Mouse (Mus musculus) testis, adult 2 months (tissue): Measurements from ENCODE around the gene Nab2. TPM values are rescaled to one million over a fixed set of nuclear protein-coding genes. Genes with fewer than 3 reads are reported as not detected.

Experiments used
- H3K27ac ChIP-seq: fragments of 200-500 bp; 2 replicates; pipeline ENCODE4 v1.5.1; 2012; ENCODE audit warnings: low read depth, low read length; ENCODE audit not compliant: control insufficient read depth, insufficient read depth
- H3K27me3 ChIP-seq: fragments of 200-500 bp; 2 replicates; pipeline ENCODE4 v1.6.1; 2012; ENCODE audit warnings: mild to moderate bottlenecking, low read length, moderate library complexity; ENCODE audit not compliant: control insufficient read depth, insufficient read depth
- H3K36me3 ChIP-seq: fragments of 200-500 bp; 2 replicates; pipeline ENCODE4 v1.6.1; 2012; ENCODE audit warnings: mild to moderate bottlenecking, low read length; ENCODE audit not compliant: control insufficient read depth, insufficient read depth
- H3K4me1 ChIP-seq: fragments of 200-500 bp; 2 replicates; pipeline ENCODE4 v1.6.1; 2012; ENCODE audit warnings: low read length; ENCODE audit not compliant: control insufficient read depth, insufficient read depth
- H3K4me3 ChIP-seq: fragments of 200-500 bp; 2 replicates; pipeline ENCODE4 v1.5.1; 2012; ENCODE audit warnings: low read depth, mild to moderate bottlenecking, low read length, moderate library complexity, mixed read lengths; ENCODE audit not compliant: control insufficient read depth
- CTCF ChIP-seq: fragments of 200-500 bp; IDR thresholded peaks from 2 replicates; pipeline ENCODE4 v1.5.1; 2012; ENCODE audit warnings: low read depth, mild to moderate bottlenecking, inconsistent platforms, low read length, moderate library complexity; ENCODE audit not compliant: control insufficient read depth, insufficient read depth, insufficient replicate concordance
- POLR2A ChIP-seq: fragments of 200-500 bp; IDR thresholded peaks from 2 replicates; pipeline ENCODE4 v1.6.1; 2012; ENCODE audit warnings: low read depth, mild to moderate bottlenecking, inconsistent platforms, low read length, moderate library complexity; ENCODE audit not compliant: control insufficient read depth
- polyA plus RNA-seq: library from polyadenylated mRNA; depleted of rRNA; stranded (reverse); fragments of >200 nt; gene quantifications from 2 replicates; pipeline ENCODE4 v1.2.3, GENCODE M21; 2012

Nab2 gene
- polyA plus RNA-seq, 1 experiment, result 24.6 TPM

DNA sequence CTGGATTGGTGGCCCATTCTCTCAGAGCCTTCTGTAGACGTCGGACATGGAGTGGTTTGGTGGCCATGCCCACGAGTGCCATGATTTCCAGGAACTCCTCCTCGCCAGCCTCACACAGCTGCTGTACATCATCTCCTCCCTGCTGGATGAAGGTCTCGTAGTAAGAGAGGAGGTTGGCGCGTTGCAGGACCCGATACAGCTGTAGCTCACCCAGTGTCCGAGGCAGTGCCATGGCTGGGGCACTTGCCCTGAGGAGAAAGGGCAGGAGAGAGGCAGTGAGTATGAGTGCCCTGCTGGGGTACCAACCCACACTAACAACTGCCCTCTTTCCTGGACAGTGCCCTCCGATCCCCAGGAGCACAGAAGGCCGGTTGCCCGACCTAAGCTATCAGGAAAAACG is 3.5 kb downstream of the Nab2 start:
- Histone ChIP-seq H3K36me3 (no peaks in the 10 kb centered on the region), H3K4me3 (peak overlapping the region; percentile 93; the same call in 1 of the 2 replicates), H3K4me1 (peaks cover 32% of the 10 kb centered on the region), H3K27ac (no peak overlapping the region), H3K27me3 (no peaks in the 10 kb centered on the region)
- TF ChIP-seq CTCF (no peak), POLR2A (no peak)

DNA sequence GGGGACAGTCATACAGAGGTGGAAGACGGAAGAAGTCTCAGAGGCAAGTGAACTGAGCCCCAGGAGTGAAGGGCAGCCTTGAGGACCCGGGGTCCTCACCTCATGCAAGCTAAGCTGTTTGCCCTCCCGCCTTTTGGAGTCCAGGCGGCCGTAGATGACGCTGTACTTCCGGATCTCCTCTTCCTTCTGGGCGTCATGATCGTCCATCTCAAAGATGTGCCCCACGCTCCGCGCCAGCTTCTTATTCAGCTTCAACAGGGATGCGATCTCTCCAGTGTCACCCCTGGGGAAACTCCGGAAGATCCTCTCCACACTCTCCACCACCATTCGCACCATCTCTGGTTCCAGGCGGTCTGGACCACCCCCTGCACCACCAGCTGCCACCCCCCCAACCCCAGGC is 4.2 kb downstream of the Nab2 start:
- H3K4me1 ChIP-seq, result peaks cover 26% of the 10 kb centered on the region
- no peaks in the 10 kb centered on the region for H3K36me3 ChIP-seq
- no peak overlapping the region for H3K27ac ChIP-seq
- H3K27me3 ChIP-seq, result no peaks in the 10 kb centered on the region
- no peak for TF ChIP-seq CTCF
- no peak for TF ChIP-seq POLR2A
- no peak overlapping the region for H3K4me3 ChIP-seq

DNA sequence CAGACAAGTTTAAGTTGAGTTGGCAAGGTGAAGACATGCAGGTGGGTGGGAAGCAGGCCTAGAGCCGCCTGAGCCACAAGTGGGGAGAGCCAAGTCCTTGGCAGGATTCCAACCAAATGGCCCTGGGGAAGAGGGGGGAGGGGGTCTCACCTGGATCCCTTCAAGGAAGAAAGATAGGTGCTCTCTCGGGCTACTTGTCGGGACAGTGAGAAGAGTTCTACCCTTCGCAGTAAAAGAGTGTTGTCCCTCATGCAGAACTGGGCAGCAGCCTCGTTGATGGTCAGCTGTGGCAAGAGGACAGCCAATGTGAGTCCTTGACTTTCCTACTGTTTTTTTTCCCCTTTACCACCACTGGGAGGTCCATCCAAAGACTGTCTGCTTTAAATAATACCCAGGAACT is 4.8 kb downstream of the Nab2 start:
- no peak overlapping the region for H3K27ac ChIP-seq
- H3K4me3 ChIP-seq, result no peak overlapping the region
- TF ChIP-seq CTCF (no peak), POLR2A (no peak)
- H3K4me1 ChIP-seq, result peaks cover 21% of the 10 kb centered on the region
- no peaks in the 10 kb centered on the region for H3K36me3 ChIP-seq
- no peaks in the 10 kb centered on the region for H3K27me3 ChIP-seq

DNA sequence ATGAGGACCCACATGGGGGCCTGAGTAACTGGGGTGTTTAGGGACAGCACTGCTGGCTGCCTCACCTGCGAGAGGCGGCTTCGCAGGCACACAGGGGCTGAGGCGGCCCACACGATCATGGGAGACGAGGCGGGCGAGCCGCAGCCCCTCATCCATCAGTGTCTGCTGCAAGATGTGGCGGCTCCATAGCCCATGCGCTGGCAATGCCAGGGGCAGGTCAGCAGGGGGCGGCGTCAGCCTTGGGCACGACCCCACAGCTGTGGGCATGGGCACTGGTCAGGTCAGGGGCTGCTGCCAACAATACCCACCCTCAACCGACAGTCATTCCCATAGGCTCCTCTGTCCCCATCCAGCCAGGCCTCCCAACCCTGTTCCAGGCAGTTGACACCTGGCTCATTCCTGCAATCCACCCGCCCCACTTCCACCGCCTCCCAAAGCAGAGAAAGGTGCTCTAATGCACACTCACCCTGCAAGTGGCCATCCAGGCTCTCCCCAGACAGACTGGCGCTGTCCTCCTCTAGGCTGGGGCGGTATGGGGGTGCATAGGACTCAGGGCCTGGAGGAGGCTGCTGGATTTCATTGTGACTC is 5.6 kb downstream of the Nab2 start:
- no peak overlapping the region for H3K4me3 ChIP-seq
- TF ChIP-seq CTCF (no peak), POLR2A (no peak)
- peaks cover 26% of the 10 kb centered on the region for H3K4me1 ChIP-seq
- no peaks in the 10 kb centered on the region for H3K27me3 ChIP-seq
- H3K36me3 ChIP-seq, result no peaks in the 10 kb centered on the region
- no peak overlapping the region for H3K27ac ChIP-seq

DNA sequence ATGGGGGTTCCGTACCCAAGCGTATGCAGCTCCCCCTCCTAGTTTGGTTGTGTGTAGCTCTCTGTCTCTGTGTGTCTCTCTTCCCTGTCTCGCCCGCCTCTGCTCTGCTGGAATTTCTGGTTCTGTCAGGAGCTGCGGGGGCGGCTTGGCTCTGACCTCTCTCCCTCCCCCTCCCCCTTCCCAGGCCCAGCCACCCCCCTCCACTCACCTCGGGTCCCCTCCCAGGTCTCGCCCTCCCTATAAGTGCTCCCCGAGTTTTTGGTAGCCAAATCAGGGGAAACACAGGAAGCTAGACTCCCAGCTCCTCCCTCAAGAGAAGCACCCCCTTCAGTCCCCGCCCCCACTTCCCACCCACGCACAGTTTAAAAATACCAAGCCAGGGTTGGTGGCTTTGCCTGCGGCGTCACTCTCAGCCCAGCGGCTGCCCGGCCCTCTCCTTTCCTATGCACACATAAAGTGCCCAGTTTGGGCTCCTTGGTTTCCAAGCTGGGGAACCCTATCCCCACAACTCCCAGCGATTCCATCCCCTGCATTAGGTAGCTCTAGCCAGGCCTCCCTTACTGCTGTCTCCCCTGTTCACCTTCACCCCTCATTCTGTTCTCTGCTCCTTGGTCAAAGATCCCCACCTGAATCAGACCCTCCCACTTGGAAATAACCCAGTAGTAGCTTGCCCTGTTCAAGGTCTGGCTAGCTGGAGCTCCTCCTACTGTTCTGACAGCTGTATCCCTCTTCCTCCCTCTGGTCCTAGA is 6.3 kb downstream of the Nab2 start:
- peaks cover 23% of the 10 kb centered on the region for H3K4me1 ChIP-seq
- H3K36me3 ChIP-seq, result no peaks in the 10 kb centered on the region
- TF ChIP-seq POLR2A (no peak), CTCF (no peak)
- H3K27ac ChIP-seq, result peak overlapping the region; percentile 32; the same call in 1 of the 2 replicates
- H3K27me3 ChIP-seq, result no peaks in the 10 kb centered on the region
- H3K4me3 ChIP-seq, result no peak overlapping the region

DNA sequence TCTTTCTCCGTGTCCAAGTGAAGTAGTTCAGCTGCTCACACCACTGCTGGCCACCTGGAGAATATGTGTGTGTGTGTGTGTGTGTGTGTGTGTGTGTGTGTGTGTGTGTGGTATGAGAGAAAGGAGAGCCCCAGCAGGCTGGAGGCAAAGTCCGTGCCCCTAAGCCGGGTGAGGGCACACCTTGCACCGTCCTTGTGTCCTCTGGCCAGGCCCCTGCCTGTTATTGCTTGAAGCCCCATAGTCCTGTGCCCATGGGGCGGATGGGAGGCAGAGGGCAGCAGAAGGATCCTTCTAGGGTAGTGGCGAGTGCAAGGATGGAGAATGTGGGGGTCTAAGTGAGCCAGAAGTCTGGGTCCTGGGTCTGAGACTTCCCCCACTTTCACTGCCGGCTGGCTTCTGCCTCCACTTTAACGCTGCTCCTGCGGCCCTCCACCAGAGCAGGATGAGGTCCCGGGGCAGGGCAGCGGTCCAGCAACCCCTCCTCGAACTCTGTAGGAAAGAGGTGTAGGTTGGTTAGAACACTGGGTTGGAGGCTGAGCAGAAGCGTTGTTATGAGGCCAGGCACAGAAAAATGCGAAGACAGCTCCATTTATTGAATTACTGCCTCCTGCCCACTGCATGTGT is 7.0 kb downstream of the Nab2 start:
- no peaks in the 10 kb centered on the region for H3K27me3 ChIP-seq

DNA sequence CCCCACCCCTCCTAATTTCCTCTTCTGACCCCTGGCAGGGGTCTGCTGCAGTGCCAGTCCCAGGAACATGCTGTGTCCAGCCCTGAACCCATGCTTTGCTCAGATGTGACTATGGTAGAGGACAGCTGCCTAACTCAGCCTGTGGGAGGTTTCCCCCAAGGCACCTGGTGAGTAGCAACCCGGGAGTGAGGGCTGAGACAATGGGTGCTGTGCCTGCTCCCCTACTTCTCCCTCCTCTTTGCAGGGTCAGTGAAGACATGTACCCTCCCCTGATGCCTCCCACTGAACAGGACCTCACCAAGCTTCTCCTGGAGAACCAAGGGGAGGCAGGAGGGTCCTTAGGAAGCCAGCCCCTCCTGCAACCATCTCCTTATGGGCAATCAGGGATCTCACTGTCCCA is 8.8 kb downstream of the Nab2 start:
- Histone ChIP-seq H3K4me3 (no peak overlapping the region), H3K36me3 (no peaks in the 10 kb centered on the region), H3K4me1 (peaks cover 13% of the 10 kb centered on the region), H3K27me3 (no peaks in the 10 kb centered on the region), H3K27ac (no peak overlapping the region)
- TF ChIP-seq CTCF, result no peak
- no peak for TF ChIP-seq POLR2A

More for the DNA sequence above, 7.0 kb downstream of the Nab2 start:
- Histone ChIP-seq H3K4me3 (no peak overlapping the region), H3K36me3 (no peaks in the 10 kb centered on the region), H3K4me1 (peaks cover 21% of the 10 kb centered on the region), H3K27ac (peak overlapping the region; percentile 32; the same call in 1 of the 2 replicates)
- TF ChIP-seq CTCF (no peak), POLR2A (no peak)
